Mouse (Mus musculus) kidney, adult 2 months (tissue): ENCODE measurements around the gene Zfp821.

Source experiments
- CTCF ChIP-seq: fragments of 200-500 bp; conservative IDR thresholded peaks from 2 replicates; pipeline ENCODE4 v1.5.1; 2011; ENCODE audit warnings: low read depth, mild to moderate bottlenecking, control low read depth, low read length, moderate library complexity, mixed read lengths; ENCODE audit not compliant: insufficient read depth, insufficient read length
- POLR2A ChIP-seq: fragments of 200-500 bp; IDR thresholded peaks from one replicate; pipeline ENCODE4 v1.6.1; 2011; ENCODE audit warnings: low read depth, low read length, control low read depth

DNA sequence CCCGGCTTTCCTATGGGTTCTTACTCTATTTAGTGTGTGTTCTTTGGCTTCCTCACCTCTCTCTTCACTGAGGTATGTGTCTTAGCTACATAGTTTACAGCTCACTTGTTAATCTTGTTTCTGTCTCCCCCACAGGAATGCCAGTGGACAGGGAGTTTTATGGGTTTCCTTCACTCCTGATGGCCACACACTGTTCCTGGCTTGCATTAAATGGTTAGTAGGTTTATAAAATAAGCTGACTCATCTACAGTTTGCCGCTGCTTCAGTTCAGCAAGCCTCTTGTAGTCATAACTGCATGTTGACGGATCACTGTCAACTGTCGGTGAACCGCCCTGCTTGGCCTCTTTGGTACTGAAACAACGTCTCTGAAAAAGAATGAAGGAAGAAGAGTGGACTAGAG lies 58.7 kb downstream of the Zfp821 start:
- TF ChIP-seq CTCF (no peak), POLR2A (no peak)
